Mouse (Mus musculus): Measurements from ENCODE around the gene Raly. TPM values are rescaled to one million over a fixed set of nuclear protein-coding genes. Genes with fewer than 3 reads are reported as not detected.

The Raly gene
- polyA plus RNA-seq, 1 experiment from 2014 or later: 22.8 TPM

GRCm38 (mm10) chr2:154757691-154758090, 33.2 kb upstream of the Raly start:
- Histone ChIP-seq H3K4me3 (ENCODE audit: low read length) (no peak overlapping the region), H3K4me2 (ENCODE audit: low read length) (no peak overlapping the region), H3K27me3 (replicated peaks; ENCODE audit: control insufficient read depth, insufficient read depth, low read length) (no peaks in the 10 kb centered on the region), H3K36me3 (ENCODE audit: control insufficient read depth, insufficient read depth, low read length) (no peaks in the 10 kb centered on the region), H3K9ac (ENCODE audit: low read depth, low read length) (no peak overlapping the region), H3K4me1 (ENCODE audit: control insufficient read depth, insufficient read depth, low read depth, low read length) (no peaks in the 10 kb centered on the region), H3K27ac (ENCODE audit: low read depth, low read length) (no peak overlapping the region), H3K9me3 (ENCODE audit: control insufficient read depth, low read length) (no peaks in the 10 kb centered on the region; the same call in 1 of the 2 replicates)
- WGBS: 75% methylated on average over 5 of the region's 5 CpGs
- ATAC-seq: no peak

- no peak overlapping the region for H3K27ac ChIP-seq (ENCODE audit: low read depth, low read length)
- no peaks in the 10 kb centered on the region for H3K36me3 ChIP-seq (ENCODE audit: control insufficient read depth, insufficient read depth, low read length)
- H3K4me2 ChIP-seq (ENCODE audit: low read length): no peak overlapping the region
- no peaks in the 10 kb centered on the region; the same call in 1 of the 2 replicates for H3K9me3 ChIP-seq (ENCODE audit: control insufficient read depth, low read length)
- WGBS: 93% methylated on average over 1 of the region's 1 CpGs
- no peak overlapping the region for H3K4me3 ChIP-seq (ENCODE audit: low read length)
- H3K27me3 ChIP-seq (replicated peaks; ENCODE audit: control insufficient read depth, insufficient read depth, low read length): no peaks in the 10 kb centered on the region
- H3K4me1 ChIP-seq (ENCODE audit: control insufficient read depth, insufficient read depth, low read depth, low read length): no peaks in the 10 kb centered on the region
- no peak for ATAC-seq
- H3K9ac ChIP-seq (ENCODE audit: low read depth, low read length): no peak overlapping the region
These were observed 32.4 kb upstream of the Raly start for GRCm38 (mm10) chr2:154758454-154758853.

GRCm38 (mm10) chr2:154763226-154763625, 27.7 kb upstream of the Raly start:
- no peak overlapping the region for H3K4me2 ChIP-seq (ENCODE audit: low read length)
- ATAC-seq: no peak

GRCm38 (mm10) chr2:154764828-154765497, 25.9 kb upstream of the Raly start:
- no peaks in the 10 kb centered on the region for H3K4me1 ChIP-seq (ENCODE audit: control insufficient read depth, insufficient read depth, low read depth, low read length)
- no peak overlapping the region for H3K9ac ChIP-seq (ENCODE audit: low read depth, low read length)
- no peaks in the 10 kb centered on the region; the same call in 1 of the 2 replicates for H3K9me3 ChIP-seq (ENCODE audit: control insufficient read depth, low read length)
- no peak overlapping the region for H3K4me2 ChIP-seq (ENCODE audit: low read length)
- WGBS: 82% methylated on average over 9 of the region's 9 CpGs
- no peaks in the 10 kb centered on the region for H3K27me3 ChIP-seq (replicated peaks; ENCODE audit: control insufficient read depth, insufficient read depth, low read length)
- no peaks in the 10 kb centered on the region for H3K36me3 ChIP-seq (ENCODE audit: control insufficient read depth, insufficient read depth, low read length)
- no peak overlapping the region for H3K4me3 ChIP-seq (ENCODE audit: low read length)
- H3K27ac ChIP-seq (ENCODE audit: low read depth, low read length): no peak overlapping the region
- ATAC-seq: no peak

More at GRCm38 (mm10) chr2:154763226-154763625, 27.7 kb upstream of the Raly start:
- H3K36me3 ChIP-seq (ENCODE audit: control insufficient read depth, insufficient read depth, low read length): no peaks in the 10 kb centered on the region
- no peak overlapping the region for H3K4me3 ChIP-seq (ENCODE audit: low read length)
- H3K27ac ChIP-seq (ENCODE audit: low read depth, low read length): no peak overlapping the region
- H3K9ac ChIP-seq (ENCODE audit: low read depth, low read length): no peak overlapping the region
- 82% methylated on average over 3 of the region's 3 CpGs for WGBS
- H3K4me1 ChIP-seq (ENCODE audit: control insufficient read depth, insufficient read depth, low read depth, low read length): no peaks in the 10 kb centered on the region
- no peaks in the 10 kb centered on the region for H3K27me3 ChIP-seq (replicated peaks; ENCODE audit: control insufficient read depth, insufficient read depth, low read length)
- H3K9me3 ChIP-seq (ENCODE audit: control insufficient read depth, low read length): no peaks in the 10 kb centered on the region; the same call in 1 of the 2 replicates

GRCm38 (mm10) chr2:154765554-154766008, 25.3 kb upstream of the Raly start:
- Histone ChIP-seq H3K27ac (ENCODE audit: low read depth, low read length) (no peak overlapping the region), H3K36me3 (ENCODE audit: control insufficient read depth, insufficient read depth, low read length) (no peaks in the 10 kb centered on the region), H3K27me3 (replicated peaks; ENCODE audit: control insufficient read depth, insufficient read depth, low read length) (no peaks in the 10 kb centered on the region), H3K4me3 (ENCODE audit: low read length) (no peak overlapping the region), H3K9me3 (ENCODE audit: control insufficient read depth, low read length) (no peaks in the 10 kb centered on the region; the same call in 1 of the 2 replicates), H3K4me1 (ENCODE audit: control insufficient read depth, insufficient read depth, low read depth, low read length) (no peaks in the 10 kb centered on the region), H3K9ac (ENCODE audit: low read depth, low read length) (no peak overlapping the region), H3K4me2 (ENCODE audit: low read length) (no peak overlapping the region)
- 84% methylated on average over 8 of the region's 8 CpGs for WGBS
- no peak for ATAC-seq

DNA sequence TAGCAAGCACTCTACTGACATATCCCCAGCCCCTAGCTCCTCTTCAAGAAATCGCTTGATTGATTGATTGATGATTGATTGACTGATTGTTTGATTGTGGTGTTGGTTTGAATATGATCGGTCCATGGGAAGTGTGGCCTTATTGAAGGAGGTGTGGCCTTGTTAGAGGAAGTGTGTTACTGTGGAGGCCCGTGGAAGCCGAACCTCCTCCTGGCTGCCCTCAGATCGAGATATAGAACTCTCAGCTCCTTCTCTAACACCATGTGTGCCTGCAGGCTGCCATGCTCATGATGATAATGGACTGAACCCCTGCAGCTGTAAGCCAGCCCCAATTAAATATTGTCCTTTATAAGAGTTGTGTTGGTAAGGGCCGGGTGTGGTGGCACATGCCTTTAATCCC, 23.8 kb upstream of the Raly start:
- WGBS: 86% methylated on average over 6 of the region's 6 CpGs
- H3K36me3 ChIP-seq (ENCODE audit: control insufficient read depth, insufficient read depth, low read length): no peaks in the 10 kb centered on the region

GRCm38 (mm10) chr2:154769930-154770329, 21.0 kb upstream of the Raly start, which contains the start of gene Gm14214:
TSS of gene Gm14214 (minus strand) at chr2:154770030.
- Histone ChIP-seq H3K4me3 (ENCODE audit: low read length) (no peak within 1 kb of the TSS), H3K9me3 (ENCODE audit: control insufficient read depth, low read length) (no peaks in the 10 kb centered on the region), H3K36me3 (ENCODE audit: control insufficient read depth, insufficient read depth, low read length) (no peaks in the 10 kb centered on the region), H3K27ac (ENCODE audit: low read depth, low read length) (no peak within 1 kb of the TSS), H3K4me2 (ENCODE audit: low read length) (no peak within 1 kb of the TSS), H3K4me1 (ENCODE audit: control insufficient read depth, insufficient read depth, low read depth, low read length) (no peaks in the 10 kb centered on the region), H3K9ac (ENCODE audit: low read depth, low read length) (no peak within 1 kb of the TSS), H3K27me3 (replicated peaks; ENCODE audit: control insufficient read depth, insufficient read depth, low read length) (no peaks in the 10 kb centered on the region)
- ATAC-seq: no peak

More for the DNA sequence above, 23.8 kb upstream of the Raly start:
- Histone ChIP-seq H3K4me2 (ENCODE audit: low read length) (no peak overlapping the region), H3K4me3 (ENCODE audit: low read length) (no peak overlapping the region), H3K9me3 (ENCODE audit: control insufficient read depth, low read length) (no peaks in the 10 kb centered on the region), H3K27ac (ENCODE audit: low read depth, low read length) (no peak overlapping the region), H3K27me3 (replicated peaks; ENCODE audit: control insufficient read depth, insufficient read depth, low read length) (no peaks in the 10 kb centered on the region), H3K9ac (ENCODE audit: low read depth, low read length) (no peak overlapping the region), H3K4me1 (ENCODE audit: control insufficient read depth, insufficient read depth, low read depth, low read length) (no peaks in the 10 kb centered on the region)
- no peak for ATAC-seq

DNA sequence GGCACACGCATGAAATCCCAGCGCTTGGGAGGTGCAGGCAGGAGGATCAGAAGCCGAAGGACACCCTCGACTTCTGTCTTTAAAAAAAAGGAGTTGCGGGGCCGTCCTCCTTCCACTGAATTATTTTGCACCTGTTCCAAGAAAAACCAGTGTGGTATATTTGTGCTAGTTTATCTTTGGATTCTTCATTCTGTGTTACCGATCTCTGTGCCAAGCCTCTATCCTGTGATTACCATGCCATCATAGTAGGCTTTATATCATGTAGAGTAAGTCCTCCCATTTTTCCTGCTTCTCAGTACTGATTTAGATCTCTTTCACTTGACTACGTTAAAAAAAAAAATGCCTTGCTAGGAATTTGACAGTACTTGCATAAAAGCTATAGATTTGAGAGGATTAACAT, 19.3 kb upstream of the Raly start:
- Histone ChIP-seq H3K27me3 (replicated peaks; ENCODE audit: control insufficient read depth, insufficient read depth, low read length) (no peaks in the 10 kb centered on the region), H3K9me3 (ENCODE audit: control insufficient read depth, low read length) (no peaks in the 10 kb centered on the region), H3K4me2 (ENCODE audit: low read length) (no peak overlapping the region), H3K27ac (ENCODE audit: low read depth, low read length) (no peak overlapping the region), H3K4me1 (ENCODE audit: control insufficient read depth, insufficient read depth, low read depth, low read length) (no peaks in the 10 kb centered on the region), H3K4me3 (ENCODE audit: low read length) (no peak overlapping the region), H3K36me3 (ENCODE audit: control insufficient read depth, insufficient read depth, low read length) (no peaks in the 10 kb centered on the region), H3K9ac (ENCODE audit: low read depth, low read length) (no peak overlapping the region)
- no peak for ATAC-seq
- WGBS: 78% methylated on average over 8 of the region's 8 CpGs

DNA sequence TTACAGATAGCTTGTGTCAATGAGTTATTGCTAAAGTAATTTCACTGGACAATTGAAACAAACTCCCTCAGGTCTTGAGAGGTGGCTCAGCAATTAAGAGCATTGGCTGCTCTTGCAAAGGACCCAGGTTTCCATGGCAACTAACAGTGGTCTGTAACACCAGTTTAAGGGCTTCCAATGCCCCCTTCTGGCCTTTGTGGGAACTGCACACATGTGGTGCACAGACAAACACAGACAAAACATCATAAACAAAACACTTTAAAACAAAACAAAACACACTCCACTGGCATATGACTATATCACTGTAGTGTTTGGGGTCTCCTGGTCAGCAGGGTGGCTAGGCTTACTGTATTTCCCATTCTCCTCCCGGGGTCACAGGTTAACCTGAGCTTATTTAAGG, 16.9 kb upstream of the Raly start:
- H3K9ac ChIP-seq (ENCODE audit: low read depth, low read length): no peak overlapping the region
- 81% methylated on average over 1 of the region's 1 CpGs for WGBS
- H3K27me3 ChIP-seq (replicated peaks; ENCODE audit: control insufficient read depth, insufficient read depth, low read length): no peaks in the 10 kb centered on the region
- no peaks in the 10 kb centered on the region for H3K36me3 ChIP-seq (ENCODE audit: control insufficient read depth, insufficient read depth, low read length)
- no peak overlapping the region for H3K27ac ChIP-seq (ENCODE audit: low read depth, low read length)
- no peak overlapping the region for H3K4me3 ChIP-seq (ENCODE audit: low read length)
- H3K4me1 ChIP-seq (ENCODE audit: control insufficient read depth, insufficient read depth, low read depth, low read length): no peaks in the 10 kb centered on the region
- H3K9me3 ChIP-seq (ENCODE audit: control insufficient read depth, low read length): no peaks in the 10 kb centered on the region
- no peak for ATAC-seq
- no peak overlapping the region for H3K4me2 ChIP-seq (ENCODE audit: low read length)
